ENCODE assay signal across 21 mouse cellular contexts in the genomic region with DNA sequence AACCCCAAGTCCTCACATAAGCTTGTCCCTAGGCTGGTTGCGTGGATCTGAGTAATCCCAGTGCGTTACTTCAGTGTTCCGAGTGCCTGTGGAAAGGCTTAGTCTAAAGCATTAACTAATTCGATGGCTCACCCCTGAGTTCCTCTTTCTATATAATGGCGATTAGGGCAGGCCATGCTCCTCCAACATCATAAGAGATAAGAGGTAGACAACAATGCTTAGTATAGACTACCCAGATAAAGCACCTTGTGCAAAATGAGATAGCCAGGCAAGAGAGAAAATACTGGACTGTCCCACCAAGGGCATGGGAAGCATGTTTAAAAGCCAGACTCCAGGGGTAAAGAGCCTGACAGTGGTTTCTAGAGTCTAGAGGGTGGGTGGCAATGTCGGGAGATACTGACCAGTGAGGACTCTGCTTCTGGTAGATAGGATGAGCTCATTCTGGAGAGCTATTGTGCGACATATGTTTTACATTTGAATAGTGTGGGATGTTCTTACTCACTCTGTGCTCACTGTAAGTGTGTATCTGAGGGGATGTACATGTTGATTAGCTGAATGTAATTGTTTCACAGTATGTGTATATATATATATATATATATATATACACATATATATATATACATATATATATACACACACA.
"Had no signal": no experiment of that assay in that cellular context is flagged by ENCODE, and none has a peak within 500 bp of the region (broad histone marks: within the 10 kb centered on the region; RNA-seq: fewer than 3 reads in every experiment).

No protein-coding gene starts in this region.

- ATAC-seq: midbrain, embryonic 13.5 days; midbrain, embryonic 16.5 days had no signal

- H3K27ac ChIP-seq: kidney, embryonic 15.5 days; limb, embryonic 12.5 days; limb, embryonic 15.5 days; midbrain, embryonic 10.5 days; midbrain, embryonic 13.5 days; neural tube, embryonic 13.5 days had no signal

- H3K9ac ChIP-seq: kidney, embryonic 15.5 days; limb, embryonic 12.5 days; limb, embryonic 15.5 days; midbrain, embryonic 13.5 days; neural tube, embryonic 13.5 days had no signal

- H3K4me2 ChIP-seq: kidney, embryonic 15.5 days; limb, embryonic 12.5 days; limb, embryonic 15.5 days; midbrain, embryonic 13.5 days; neural tube, embryonic 13.5 days had no signal

- H3K9me3 ChIP-seq: kidney, embryonic 15.5 days; limb, embryonic 12.5 days; limb, embryonic 15.5 days; midbrain, embryonic 10.5 days; midbrain, embryonic 13.5 days; neural tube, embryonic 13.5 days had no signal

- H3K4me3 ChIP-seq: kidney, embryonic 15.5 days; limb, embryonic 12.5 days; limb, embryonic 15.5 days; midbrain, embryonic 10.5 days; midbrain, embryonic 13.5 days; myocyte; neural tube, embryonic 13.5 days had no signal

- DNase-seq: kidney, adult 11 months; kidney, adult 8-10 months; kidney, postnatal 10 days; kidney, postnatal 36 days; left cerebral cortex, postnatal 4 days; lung, adult 2 months; lung, postnatal 14 days; lung, postnatal 4 days; retina, postnatal 1 day; right cerebral cortex, postnatal 25 days; thymus, adult 2 months; thymus, postnatal 14 days; thymus, postnatal 4 days had no signal

- H3K36me3 ChIP-seq: kidney, embryonic 15.5 days; limb, embryonic 12.5 days; limb, embryonic 15.5 days; midbrain, embryonic 10.5 days; midbrain, embryonic 13.5 days; neural tube, embryonic 13.5 days had no signal

- H3K4me1 ChIP-seq: kidney, embryonic 15.5 days; limb, embryonic 12.5 days; midbrain, embryonic 10.5 days; midbrain, embryonic 13.5 days; neural tube, embryonic 13.5 days had no signal

- H3K27me3 ChIP-seq: kidney, embryonic 15.5 days; limb, embryonic 15.5 days; midbrain, embryonic 13.5 days had no signal
